Mouse (Mus musculus): ENCODE data around the gene Rpgrip1l.

Gene Rpgrip1l

DNA sequence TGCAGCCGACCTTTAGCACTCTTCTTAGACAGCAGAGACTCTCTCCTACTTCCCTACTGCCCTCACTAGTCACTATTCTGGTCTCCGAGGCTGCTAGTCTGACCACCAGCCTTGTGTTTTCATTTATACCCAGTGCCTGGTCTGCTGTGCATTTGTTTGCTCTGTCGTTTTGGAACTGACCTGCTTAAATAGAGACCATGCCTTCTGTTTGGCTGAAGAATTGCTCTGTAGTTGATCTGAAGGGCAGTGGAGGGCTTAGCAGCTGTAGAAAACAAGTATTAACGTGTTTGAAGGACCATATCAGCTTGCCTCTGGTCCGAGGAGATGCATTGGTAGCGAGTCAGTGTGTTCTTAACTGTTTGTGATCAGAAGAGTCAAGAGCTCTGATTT, 16.4 kb upstream of the Rpgrip1l start:
- no peak for DNase-seq (ENCODE audit: low read depth, low spot score)

DNA sequence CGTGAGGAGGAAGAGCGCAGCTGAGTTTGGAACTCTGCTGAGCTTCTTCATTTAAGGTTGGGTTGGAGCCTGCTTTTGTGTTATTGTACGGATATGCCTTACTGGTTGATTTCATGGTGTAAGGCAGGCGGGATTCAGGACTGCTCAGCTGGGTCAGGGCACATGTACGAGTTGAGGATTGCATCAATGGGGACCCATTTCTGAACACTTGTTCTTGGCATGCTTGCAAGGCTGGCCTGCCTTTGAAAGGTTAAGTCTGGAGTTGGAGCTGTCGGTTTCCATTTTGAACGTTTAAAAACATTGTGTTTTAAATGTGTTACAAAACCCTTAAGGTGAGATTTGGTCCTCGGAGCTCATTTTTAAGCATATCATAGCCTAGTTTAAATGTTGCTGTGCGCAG, 16.0 kb upstream of the Rpgrip1l start:
- DNase-seq (ENCODE audit: low read depth, low spot score), result no peak

DNA sequence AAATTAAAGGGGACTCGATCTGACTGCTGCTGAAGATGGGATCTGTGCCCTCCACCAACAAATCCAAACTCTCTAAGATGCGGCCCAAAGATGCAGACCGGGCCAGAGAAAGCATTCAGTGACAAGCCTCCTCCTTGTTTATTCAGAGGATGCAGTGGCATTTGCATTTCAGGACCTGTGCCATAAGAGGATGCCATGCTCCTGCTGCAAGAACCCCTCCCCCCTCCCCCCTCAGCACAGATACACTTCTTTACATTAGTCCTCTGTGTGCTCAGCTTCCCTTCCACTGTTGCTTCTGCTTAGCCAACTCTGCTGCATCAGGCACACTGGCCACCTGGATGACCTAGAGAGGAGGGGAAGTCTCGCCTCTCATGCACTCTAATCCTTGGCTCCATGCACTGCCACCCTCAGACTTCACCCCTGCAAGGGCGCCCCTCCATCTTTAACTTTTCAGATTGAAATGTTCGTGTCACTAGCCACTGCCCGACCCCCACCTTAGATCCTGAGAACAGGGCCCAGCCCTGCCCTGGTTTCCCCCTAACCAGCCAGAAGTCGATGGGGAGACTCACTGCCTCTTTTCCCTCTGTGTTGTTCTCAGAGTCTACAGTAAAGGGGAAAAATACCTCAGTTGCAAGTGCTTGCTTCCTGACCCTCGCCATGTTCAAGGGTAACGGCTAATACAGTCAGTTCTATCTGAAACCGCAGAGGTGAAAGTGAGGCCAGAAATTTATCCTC, 14.6 kb upstream of the Rpgrip1l start:
- no peak for DNase-seq (ENCODE audit: low read depth, low spot score)

DNA sequence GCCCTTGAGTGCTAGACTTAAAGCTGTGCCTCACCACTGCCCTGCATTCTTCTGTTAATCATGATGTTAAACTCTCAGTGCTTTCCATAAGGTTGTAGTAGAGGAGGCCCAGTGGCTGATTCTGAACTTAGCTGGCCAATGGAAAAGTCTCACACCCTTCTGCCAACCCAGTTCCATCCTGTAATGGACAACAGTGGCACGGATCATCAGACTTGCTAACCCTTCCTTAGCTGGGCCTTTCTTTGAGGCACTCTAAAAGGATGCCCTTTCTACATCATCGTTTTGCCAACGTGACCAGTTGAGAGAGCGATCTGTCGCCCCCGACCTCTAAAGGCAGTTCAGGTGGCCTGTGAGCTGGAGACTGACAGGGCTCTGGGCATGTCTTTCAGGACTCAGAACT, 13.9 kb upstream of the Rpgrip1l start:
- DNase-seq (ENCODE audit: low read depth, low spot score), result no peak

DNA sequence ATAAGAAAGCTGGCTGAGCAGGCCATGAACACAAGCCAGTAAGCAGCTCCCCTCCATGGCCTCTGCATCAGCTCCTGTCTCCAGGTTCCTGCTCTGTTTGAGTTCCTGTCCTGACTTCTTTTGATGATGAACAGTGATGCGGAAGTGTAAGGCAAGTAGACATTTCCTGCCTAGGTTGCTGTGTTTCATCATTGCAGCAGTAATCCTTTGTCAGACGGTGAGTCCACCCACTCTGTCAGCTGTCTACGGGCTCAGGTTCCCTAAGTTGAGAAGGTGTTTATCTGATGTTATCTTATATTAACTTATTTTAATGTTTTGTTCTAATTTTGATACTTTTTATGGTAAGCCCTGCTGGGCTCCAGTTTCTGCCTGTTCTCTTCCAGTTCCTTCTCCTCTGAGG, 13.0 kb upstream of the Rpgrip1l start:
- DNase-seq (ENCODE audit: low read depth, low spot score), result no peak

DNA sequence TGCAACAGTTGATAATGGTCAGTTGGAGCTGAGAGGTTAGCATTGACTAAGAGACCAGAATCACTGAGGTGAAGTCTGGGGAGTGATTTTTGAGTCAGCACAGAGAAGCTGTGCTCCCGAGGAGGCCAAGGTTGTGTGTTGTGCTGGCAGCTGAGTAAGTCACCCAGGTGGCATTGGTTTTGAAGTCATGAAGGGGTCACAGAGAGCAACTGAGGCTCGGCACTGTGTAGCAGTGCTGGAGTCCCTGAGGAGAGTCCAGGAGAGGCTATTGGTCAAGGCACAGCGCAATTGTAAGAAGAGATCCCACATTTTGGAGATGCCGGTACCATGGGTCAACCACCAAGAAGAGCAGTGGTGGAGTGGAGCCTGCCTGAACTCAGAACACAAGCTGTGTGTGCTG, 11.9 kb upstream of the Rpgrip1l start:
- DNase-seq (ENCODE audit: low read depth, low spot score), result no peak

DNA sequence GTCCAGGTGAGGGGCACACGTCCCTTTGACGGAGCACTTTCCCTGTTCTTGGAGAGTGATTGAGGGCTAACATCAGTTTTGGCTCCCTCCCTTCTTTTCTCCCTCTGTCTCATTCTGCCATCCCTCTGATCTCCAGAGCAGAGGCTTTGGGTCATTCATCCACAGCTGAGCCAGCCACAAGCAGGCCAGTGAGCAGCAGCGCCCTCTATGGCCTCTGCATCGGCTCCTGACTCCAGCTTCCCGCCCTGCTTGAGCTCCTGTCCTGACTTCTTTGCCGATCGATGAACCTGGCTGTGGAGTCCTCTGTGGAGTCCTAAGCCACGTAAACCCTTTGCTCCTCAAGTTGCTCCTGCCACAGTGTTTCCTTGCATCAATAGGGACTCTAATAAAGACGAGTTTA, 11.2 kb upstream of the Rpgrip1l start:
- DNase-seq (ENCODE audit: low read depth, low spot score), result no peak

DNA sequence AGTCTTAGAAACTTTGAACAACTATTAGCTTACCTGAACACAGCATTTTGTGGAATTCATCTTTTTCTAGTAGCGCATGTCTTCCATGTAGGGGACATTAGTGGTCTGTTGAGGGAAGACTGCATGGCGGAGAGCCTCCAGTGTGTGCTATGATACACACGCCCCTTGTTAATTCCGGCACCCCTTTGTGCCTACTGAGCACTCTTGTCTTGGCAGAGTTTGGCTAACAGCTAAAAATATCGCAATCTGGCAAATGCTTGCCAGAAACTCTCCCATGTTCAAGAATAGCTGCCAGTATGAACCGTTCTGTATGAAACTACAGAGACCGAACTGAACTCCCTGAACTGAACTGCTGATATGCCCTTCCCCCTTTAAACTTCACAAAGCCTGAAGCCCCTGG, 10.4 kb upstream of the Rpgrip1l start:
- DNase-seq (ENCODE audit: low read depth, low spot score), result peak; percentile 73

DNA sequence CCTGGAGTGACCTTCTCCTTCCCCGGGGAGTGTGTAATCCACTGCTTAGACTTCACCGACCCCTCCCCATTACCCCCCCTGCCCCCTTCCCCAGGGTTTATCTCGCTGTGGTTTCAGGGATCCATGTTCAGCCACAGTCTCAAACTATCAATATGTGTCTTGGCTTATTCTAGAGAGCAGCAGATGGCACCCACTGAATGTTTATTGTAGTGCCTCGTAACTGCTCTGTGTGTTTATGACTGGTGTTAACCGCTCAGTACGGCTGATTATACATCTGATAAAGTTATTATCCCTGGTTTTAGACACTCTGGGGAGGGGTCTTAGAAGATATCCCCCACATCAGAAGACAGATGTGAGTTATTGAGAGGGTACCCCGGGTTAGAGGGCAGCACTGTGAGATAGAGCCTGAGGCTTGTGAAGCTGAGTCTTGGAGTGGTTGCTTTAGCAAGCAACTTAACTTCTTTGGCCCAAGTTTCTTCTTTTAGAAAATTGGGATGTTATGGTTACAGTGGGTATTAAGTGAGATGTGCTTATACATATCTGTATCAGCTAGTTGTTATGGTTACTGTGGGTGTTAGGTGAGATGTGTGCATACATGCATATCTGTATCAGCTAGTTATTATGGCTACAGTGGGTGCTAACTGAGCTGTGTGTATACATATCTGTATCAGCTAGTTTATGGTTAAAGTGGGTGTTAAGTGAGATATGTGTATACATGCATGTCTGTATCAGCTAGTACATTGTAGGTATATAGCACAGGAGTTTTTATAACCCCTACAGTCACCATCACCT, 6.1 kb upstream of the Rpgrip1l start:
- no peak for DNase-seq (ENCODE audit: low read depth, low spot score)

DNA sequence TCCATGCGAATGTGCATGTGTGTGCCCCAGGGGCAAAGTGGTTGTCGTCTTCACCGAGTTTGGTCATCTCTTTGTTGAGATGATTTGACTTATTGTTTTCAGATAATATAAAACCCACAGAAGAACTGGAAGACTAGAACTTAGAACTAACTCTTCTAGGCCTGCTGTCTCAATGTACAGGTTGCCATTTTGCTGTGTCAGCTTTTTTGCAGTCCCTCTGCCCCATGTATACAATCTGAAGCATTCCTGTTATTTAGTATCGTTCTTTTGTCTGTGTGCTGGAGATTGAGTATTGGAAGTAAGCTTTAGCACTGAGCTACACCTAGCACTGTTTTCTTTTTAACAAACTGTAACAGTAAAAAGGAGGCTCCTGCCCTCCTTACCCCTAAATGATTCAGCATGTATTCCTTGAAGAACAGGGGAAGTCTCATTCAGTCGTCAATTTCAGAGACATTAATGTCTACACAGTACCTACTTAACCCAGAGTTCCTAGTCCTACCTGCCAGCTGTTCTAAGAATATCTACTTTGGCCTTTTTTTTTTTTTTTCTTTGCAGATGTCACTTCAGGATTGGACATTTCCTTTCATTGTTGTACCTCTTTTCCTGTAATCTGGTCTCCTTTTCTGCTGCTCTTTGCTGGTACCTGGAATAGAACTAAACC, 4.6 kb upstream of the Rpgrip1l start:
- DNase-seq (ENCODE audit: low read depth, low spot score), result no peak

DNA sequence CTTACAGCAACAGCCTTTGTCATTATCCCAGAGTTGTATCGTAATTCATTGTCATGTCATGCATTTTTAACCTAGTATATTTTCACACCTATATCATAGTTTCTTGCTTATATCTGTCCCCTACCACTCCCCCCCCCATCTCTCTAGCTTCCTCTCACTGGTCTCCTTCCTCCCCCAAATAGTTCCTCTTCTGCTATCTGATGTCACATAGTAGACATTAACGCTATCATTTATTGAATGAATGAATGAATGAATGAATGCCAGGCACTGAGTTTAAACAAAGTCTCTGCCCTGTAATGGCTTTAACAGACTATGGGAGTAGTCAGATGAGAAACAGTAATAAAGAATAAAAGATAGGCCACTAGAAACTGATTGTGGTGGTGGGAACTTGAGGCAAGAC, 720 bp downstream of the Rpgrip1l start:
- DNase-seq (ENCODE audit: low read depth, low spot score), result no peak

DNA sequence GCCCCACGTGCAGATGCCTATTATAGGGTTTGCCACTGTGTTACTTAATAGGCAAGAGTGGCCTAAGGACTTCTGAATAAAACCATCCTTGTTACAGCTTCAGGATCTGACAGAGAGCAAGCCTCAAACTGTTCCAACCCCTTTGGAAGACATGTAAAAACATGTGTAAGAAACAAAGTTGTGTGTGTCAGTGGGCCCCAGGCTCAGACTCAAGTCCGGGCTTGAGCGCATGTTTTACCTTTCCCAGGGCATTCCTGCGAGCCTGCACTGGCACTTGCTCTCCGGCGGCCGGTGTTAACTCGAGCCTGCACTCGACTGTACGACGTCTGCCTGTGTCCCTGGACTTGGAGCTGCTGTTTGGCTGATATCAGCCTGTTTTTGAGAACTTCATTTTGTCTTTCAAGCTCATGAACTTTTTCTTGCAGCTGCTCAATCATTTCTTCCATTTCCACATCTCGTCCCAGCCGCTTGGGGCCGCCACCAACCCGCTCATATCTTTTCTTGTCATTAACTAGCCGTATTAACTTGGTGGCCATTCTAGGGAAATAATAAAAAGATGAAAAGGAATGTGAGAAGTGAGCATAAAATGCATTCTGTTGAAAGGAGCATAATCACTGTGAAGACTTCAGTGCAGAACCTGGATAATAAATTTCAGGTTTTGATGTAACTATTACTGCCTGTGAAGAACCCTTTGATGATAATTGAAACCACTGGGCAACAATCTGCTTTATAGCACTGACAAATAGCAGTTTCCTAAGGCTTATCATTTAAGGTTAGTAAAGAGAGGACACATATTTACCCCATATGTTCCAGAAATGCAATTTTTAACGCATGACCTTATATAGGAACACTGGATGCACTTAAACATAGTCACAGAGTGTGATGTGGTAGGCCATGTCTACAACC, 8.3 kb downstream of the Rpgrip1l start:
- no peak for DNase-seq (ENCODE audit: low read depth, low spot score)

DNA sequence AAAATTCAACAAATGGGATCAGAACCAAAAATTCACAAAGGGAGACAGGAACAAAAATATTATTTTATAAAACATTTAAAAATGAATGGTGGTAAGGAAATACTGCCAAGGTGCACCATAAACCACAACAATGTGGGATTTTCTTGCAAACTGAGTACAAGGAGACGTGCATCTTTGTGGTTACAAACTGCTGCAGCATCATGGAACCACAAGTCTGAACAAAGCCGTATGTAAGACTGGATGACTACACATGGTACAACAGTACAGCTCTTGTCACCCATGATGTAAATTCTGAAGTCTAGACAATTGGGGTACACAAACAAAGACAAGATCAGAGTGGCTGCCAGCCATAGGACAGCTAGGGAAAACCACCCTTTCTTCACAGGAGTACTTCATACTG, 14.4 kb downstream of the Rpgrip1l start:
- no peak for DNase-seq (ENCODE audit: low read depth, low spot score)

DNA sequence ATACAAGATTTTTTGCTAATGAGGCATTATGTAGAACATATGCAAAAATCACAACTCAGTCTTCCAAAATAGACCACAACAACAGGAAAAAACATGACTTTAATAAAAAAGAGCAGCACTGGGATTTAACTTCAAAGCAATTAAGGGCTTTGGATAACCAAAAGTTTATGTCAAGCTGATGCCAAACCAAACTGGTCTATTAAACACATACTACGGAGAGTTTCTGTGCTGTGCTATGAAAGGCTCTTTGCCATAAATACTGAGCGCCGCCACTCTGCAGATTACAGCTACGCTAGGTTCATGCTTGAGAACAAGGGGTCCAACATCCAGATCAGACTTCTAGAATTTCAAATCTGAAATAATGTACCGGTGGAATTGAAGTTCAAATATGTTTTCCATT, 17.3 kb downstream of the Rpgrip1l start:
- no peak for DNase-seq (ENCODE audit: low read depth, low spot score)

DNA sequence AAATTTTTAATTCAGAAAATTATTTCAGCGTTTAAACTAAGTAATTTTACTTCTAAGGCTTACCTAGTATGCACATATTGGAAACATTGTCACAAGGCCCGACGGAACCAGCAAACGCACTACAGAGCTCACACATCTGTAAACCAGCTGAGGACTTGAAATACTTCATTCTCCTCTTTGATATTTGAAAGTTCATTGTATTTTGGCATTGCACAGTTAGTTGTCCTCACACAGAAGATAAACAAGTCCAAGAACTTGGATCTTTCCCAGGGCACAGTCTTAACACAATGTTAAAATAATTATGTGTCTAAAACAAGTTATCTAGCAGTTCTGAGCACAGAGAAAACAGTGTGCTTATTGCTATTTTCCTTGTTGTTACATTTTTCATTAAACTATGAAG, 22.5 kb downstream of the Rpgrip1l start:
- DNase-seq (ENCODE audit: low read depth, low spot score), result no peak

DNA sequence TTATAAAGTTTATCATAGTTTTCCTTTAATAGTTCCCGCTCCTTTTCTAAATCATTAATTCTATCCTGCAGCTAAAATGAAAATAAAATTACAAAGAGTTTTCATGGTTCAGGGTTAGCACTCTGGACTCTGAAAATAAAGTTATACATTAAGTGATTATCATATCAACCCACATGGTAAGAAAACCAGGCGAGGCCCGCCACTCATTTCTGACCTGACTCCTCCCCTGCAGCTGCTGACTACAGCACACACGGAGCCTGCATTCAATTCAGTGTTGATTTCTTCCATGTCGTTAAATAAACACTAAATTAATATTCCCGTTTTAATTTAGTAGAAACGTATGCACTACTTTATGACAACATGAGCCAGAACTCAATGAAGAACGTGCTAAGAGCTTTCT, 26.8 kb downstream of the Rpgrip1l start:
- DNase-seq (ENCODE audit: low read depth, low spot score), result no peak

DNA sequence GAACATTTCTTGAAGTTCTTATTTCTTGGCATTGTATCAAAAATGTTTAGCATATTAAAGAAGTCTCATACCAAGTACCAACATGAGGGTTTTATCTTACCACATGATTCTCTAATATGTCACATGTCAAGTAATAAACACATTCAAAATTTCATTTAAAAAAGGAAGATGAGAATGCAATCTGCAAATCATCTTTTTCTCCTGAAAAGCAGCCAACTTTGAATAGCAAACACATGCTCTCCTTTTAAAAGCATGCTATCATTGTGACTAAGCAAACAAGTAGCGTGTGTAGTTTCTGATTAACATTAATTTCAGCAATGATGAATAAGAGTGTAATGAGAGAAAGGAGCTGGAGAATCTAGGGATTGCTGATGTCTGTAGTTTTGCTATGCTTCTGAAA, 29.2 kb downstream of the Rpgrip1l start:
- no peak for DNase-seq (ENCODE audit: low read depth, low spot score)

DNA sequence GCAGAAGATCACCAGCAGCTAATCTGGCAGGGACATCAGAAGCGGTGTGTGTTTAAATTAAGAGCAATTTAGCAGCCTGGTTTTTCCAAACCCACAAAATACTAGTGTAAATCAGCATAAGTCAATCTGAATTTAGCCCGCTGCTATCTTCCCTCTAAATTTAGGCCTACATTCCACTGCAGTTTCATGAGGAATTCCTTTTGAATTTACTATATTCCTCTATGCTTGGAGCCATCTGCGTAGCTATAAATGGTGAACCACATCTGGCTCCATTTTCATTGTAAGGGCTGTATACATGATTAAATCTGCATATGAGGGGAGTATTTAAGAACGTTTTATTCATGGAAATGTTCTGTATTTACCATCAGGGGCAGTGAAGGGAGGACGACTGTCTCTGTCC, 30.4 kb downstream of the Rpgrip1l start:
- DNase-seq (ENCODE audit: low read depth, low spot score), result peak; percentile 61

DNA sequence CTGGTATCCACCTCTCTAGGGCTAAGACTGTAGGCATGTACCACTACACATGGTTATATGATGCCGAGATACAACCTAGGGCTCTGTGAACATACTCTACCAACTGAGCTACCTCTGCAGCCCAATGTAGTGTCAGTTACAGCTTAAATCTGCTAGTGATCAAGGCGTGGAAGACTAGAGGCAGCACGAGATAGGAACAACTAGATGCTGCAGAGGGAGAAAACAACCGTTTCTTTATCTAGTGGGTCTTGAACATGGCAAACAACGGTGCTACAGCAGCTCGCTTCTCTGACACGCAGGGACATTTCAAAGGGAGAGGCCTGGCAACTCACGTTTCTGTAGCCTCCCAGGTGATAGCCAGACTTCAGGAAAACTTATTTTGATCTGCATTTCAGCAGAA, 31.5 kb downstream of the Rpgrip1l start:
- no peak for DNase-seq (ENCODE audit: low read depth, low spot score)

DNA sequence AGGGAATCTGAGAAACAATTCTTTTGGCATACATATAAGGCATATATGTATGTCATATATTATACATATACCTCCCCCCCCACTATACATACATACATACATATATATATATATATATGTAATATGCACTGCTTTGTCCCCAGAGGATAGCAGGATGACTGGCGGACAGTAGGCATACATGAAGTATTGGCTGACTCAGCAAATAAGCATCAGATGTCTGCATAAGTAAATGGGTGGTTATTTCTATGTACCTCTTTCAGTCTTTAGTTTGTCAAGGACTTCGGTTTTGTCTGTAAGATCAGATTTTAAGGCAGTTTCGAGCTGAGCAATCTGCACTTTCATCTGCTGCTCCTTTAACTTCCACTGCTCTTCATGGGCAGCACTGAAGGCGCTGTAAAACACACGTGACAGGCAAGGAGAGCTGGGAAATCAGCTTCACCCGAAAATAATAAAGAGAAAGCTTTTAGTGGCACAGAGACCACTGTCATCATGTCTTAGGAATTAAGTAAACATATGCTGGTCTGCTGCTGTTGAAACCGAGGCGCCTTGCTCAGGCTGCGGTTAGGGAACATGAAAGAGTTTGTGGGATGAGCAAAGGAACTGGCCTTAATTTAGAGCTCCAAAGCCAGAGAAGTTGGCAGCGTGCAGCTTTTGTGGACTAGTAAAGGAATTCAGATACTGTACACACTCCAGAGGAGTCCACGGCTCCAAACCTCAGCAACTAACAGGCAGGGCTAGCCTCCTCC, 32.4 kb downstream of the Rpgrip1l start:
- no peak for DNase-seq (ENCODE audit: low read depth, low spot score)

DNA sequence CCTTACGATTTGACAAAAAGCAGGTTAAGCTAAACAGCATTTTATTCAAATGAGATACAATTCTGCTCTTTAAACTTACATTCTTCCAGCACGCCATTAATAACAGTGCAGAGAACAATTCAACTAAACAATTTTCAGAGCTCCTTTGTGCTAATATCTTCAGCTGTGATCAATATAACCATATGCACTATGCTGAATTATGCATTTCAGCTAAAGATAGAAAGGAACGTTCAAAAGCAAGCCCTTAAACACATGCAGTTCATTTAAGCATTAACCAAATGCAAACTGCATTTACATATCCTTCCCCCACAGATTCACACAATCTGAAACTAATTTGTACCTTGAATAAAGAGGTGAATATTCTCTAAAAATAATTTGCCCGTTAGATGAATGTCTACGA, 35.0 kb downstream of the Rpgrip1l start:
- DNase-seq (ENCODE audit: low read depth, low spot score), result no peak
